Mouse (Mus musculus): ENCODE measurements at regions not wholly inside any gene's neighbourhood (a gene's known extent, or its start where the extent isn't known, plus 50 kb on each side); places are given as distances from the start of the nearest gene placed in this dataset.
A peak's percentile ranks its signal among the peaks of the same experiment; 100 is the strongest.

GRCm38 (mm10) chr12:51294971-51295477 is 52.8 kb upstream of the G2e3 start:
- no peak for TF ChIP-seq POLR2A (IDR thresholded peaks at IDR 0.05; ENCODE audit: control insufficient read depth, low read depth, low read length)
- TF ChIP-seq CTCF (IDR thresholded peaks at IDR 0.05; ENCODE audit: control insufficient read depth, insufficient read depth, insufficient replicate concordance, low read depth, low read length): no peak
- Histone ChIP-seq H3K4me3 (ENCODE audit: control insufficient read depth, low read depth, low read length) (no peak overlapping the region), H3K4me1 (ENCODE audit: control insufficient read depth, insufficient read depth, low read length) (no peaks in the 10 kb centered on the region), H3K36me3 (ENCODE audit: control insufficient read depth, insufficient read depth, low read length) (no peaks in the 10 kb centered on the region), H3K27me3 (ENCODE audit: control insufficient read depth, insufficient read depth, low read length) (no peaks in the 10 kb centered on the region), H3K27ac (ENCODE audit: control insufficient read depth, insufficient read depth, low read depth, low read length) (no peak overlapping the region)

- Histone ChIP-seq H3K27ac (ENCODE audit: control insufficient read depth, insufficient read depth, low read depth, low read length) (no peak overlapping the region), H3K27me3 (ENCODE audit: control insufficient read depth, insufficient read depth, low read length) (no peaks in the 10 kb centered on the region), H3K36me3 (ENCODE audit: control insufficient read depth, insufficient read depth, low read length) (no peaks in the 10 kb centered on the region), H3K4me1 (ENCODE audit: control insufficient read depth, insufficient read depth, low read length) (peaks cover 6% of the 10 kb centered on the region), H3K4me3 (ENCODE audit: control insufficient read depth, low read depth, low read length) (no peak overlapping the region)
- TF ChIP-seq CTCF (IDR thresholded peaks at IDR 0.05; ENCODE audit: control insufficient read depth, insufficient read depth, insufficient replicate concordance, low read depth, low read length) (no peak), POLR2A (IDR thresholded peaks at IDR 0.05; ENCODE audit: control insufficient read depth, low read depth, low read length) (no peak)
These were observed 69.5 kb upstream of the G2e3 start for GRCm38 (mm10) chr12:51278358-51278757.

- H3K27me3 ChIP-seq (ENCODE audit: control insufficient read depth, insufficient read depth, low read length): no peaks in the 10 kb centered on the region
- peak overlapping the region; percentile 55 for H3K4me3 ChIP-seq (ENCODE audit: control insufficient read depth, low read depth, low read length)
- H3K4me1 ChIP-seq (ENCODE audit: control insufficient read depth, insufficient read depth, low read length): peaks cover 6% of the 10 kb centered on the region
- TF ChIP-seq POLR2A (IDR thresholded peaks at IDR 0.05; ENCODE audit: control insufficient read depth, low read depth, low read length) (no peak), CTCF (IDR thresholded peaks at IDR 0.05; ENCODE audit: control insufficient read depth, insufficient read depth, insufficient replicate concordance, low read depth, low read length) (no peak)
- H3K27ac ChIP-seq (ENCODE audit: control insufficient read depth, insufficient read depth, low read depth, low read length): no peak overlapping the region
- H3K36me3 ChIP-seq (ENCODE audit: control insufficient read depth, insufficient read depth, low read length): no peaks in the 10 kb centered on the region
These were observed 71.9 kb upstream of the G2e3 start for GRCm38 (mm10) chr12:51275818-51276538.

GRCm38 (mm10) chr12:51273486-51273885 is 74.4 kb upstream of the G2e3 start:
- H3K27me3 ChIP-seq (ENCODE audit: control insufficient read depth, insufficient read depth, low read length): no peaks in the 10 kb centered on the region
- no peak overlapping the region for H3K27ac ChIP-seq (ENCODE audit: control insufficient read depth, insufficient read depth, low read depth, low read length)
- no peaks in the 10 kb centered on the region for H3K36me3 ChIP-seq (ENCODE audit: control insufficient read depth, insufficient read depth, low read length)
- H3K4me3 ChIP-seq (ENCODE audit: control insufficient read depth, low read depth, low read length): no peak overlapping the region
- peaks cover 6% of the 10 kb centered on the region for H3K4me1 ChIP-seq (ENCODE audit: control insufficient read depth, insufficient read depth, low read length)
- TF ChIP-seq CTCF (IDR thresholded peaks at IDR 0.05; ENCODE audit: control insufficient read depth, insufficient read depth, insufficient replicate concordance, low read depth, low read length) (no peak), POLR2A (IDR thresholded peaks at IDR 0.05; ENCODE audit: control insufficient read depth, low read depth, low read length) (no peak)

GRCm38 (mm10) chr12:51242839-51243238 is 105.0 kb upstream of the G2e3 start:
- no peaks in the 10 kb centered on the region for H3K27me3 ChIP-seq (ENCODE audit: control insufficient read depth, insufficient read depth, low read length)
- H3K4me3 ChIP-seq (ENCODE audit: control insufficient read depth, low read depth, low read length): no peak overlapping the region
- H3K4me1 ChIP-seq (ENCODE audit: control insufficient read depth, insufficient read depth, low read length): no peaks in the 10 kb centered on the region
- TF ChIP-seq CTCF (IDR thresholded peaks at IDR 0.05; ENCODE audit: control insufficient read depth, insufficient read depth, insufficient replicate concordance, low read depth, low read length) (no peak), POLR2A (IDR thresholded peaks at IDR 0.05; ENCODE audit: control insufficient read depth, low read depth, low read length) (no peak)
- no peaks in the 10 kb centered on the region for H3K36me3 ChIP-seq (ENCODE audit: control insufficient read depth, insufficient read depth, low read length)
- no peak overlapping the region for H3K27ac ChIP-seq (ENCODE audit: control insufficient read depth, insufficient read depth, low read depth, low read length)

GRCm38 (mm10) chr12:51241131-51241781 is 106.6 kb upstream of the G2e3 start:
- Histone ChIP-seq H3K4me1 (ENCODE audit: control insufficient read depth, insufficient read depth, low read length) (no peaks in the 10 kb centered on the region), H3K4me3 (ENCODE audit: control insufficient read depth, low read depth, low read length) (no peak overlapping the region), H3K36me3 (ENCODE audit: control insufficient read depth, insufficient read depth, low read length) (no peaks in the 10 kb centered on the region), H3K27ac (ENCODE audit: control insufficient read depth, insufficient read depth, low read depth, low read length) (no peak overlapping the region), H3K27me3 (ENCODE audit: control insufficient read depth, insufficient read depth, low read length) (no peaks in the 10 kb centered on the region)
- TF ChIP-seq CTCF (IDR thresholded peaks at IDR 0.05; ENCODE audit: control insufficient read depth, insufficient read depth, insufficient replicate concordance, low read depth, low read length) (no peak), POLR2A (IDR thresholded peaks at IDR 0.05; ENCODE audit: control insufficient read depth, low read depth, low read length) (no peak)

GRCm38 (mm10) chr12:51211691-51212090 is 136.2 kb upstream of the G2e3 start:
- Histone ChIP-seq H3K27ac (ENCODE audit: control insufficient read depth, insufficient read depth, low read depth, low read length) (no peak overlapping the region), H3K36me3 (ENCODE audit: control insufficient read depth, insufficient read depth, low read length) (no peaks in the 10 kb centered on the region), H3K4me1 (ENCODE audit: control insufficient read depth, insufficient read depth, low read length) (no peaks in the 10 kb centered on the region), H3K27me3 (ENCODE audit: control insufficient read depth, insufficient read depth, low read length) (no peaks in the 10 kb centered on the region), H3K4me3 (ENCODE audit: control insufficient read depth, low read depth, low read length) (no peak overlapping the region)
- no peak for TF ChIP-seq POLR2A (IDR thresholded peaks at IDR 0.05; ENCODE audit: control insufficient read depth, low read depth, low read length)
- no peak for TF ChIP-seq CTCF (IDR thresholded peaks at IDR 0.05; ENCODE audit: control insufficient read depth, insufficient read depth, insufficient replicate concordance, low read depth, low read length)
